Mouse (Mus musculus): ENCODE results near the gene Esrrg.

DNA sequence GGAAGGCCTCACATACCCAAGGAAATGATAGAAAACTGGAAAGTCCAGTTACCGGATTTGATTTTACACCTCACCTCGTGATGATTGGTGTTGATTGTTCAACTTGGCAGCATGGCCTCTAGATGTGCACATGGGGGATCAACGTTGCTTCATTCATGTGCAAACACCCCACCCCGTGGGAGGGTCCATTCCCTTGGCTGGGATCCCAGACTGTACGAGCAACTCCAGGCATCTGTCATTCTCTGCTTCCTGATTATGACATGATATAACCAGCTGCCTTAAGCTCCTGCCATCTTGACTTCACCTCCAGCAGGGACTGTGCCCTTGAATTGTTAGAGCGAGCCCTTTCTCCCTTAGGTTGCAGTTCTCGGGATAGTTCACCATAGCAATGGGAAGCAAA lies 190.7 kb downstream of the Esrrg start:
- TF ChIP-seq GATA1 (IDR thresholded peaks at IDR 0.05; ENCODE audit: low read depth, low read length) (no peak), UBTF (IDR thresholded peaks at IDR 0.05; ENCODE audit: borderline replicate concordance, insufficient read depth, low read depth, low read length) (no peak), MAFK (IDR thresholded peaks at IDR 0.05; ENCODE audit: borderline replicate concordance, low read depth, low read length) (no peak)
